Mouse (Mus musculus) liver, adult (tissue): Measurements from ENCODE around the gene Hba-a2.
"Not testable (repeated sequence)": the region's sequence is repeated elsewhere in the genome, so short reads cannot be mapped to it uniquely, and the experiment has no call there.

ENCODE experiments used
- GATA4 ChIP-seq: IDR thresholded peaks from 2 replicates; pipeline ENCODE4 v1.6.1; 2014; ENCODE audit warnings: mild to moderate bottlenecking, low read length; ENCODE audit not compliant: insufficient replicate concordance

The Hba-a2 gene

DNA sequence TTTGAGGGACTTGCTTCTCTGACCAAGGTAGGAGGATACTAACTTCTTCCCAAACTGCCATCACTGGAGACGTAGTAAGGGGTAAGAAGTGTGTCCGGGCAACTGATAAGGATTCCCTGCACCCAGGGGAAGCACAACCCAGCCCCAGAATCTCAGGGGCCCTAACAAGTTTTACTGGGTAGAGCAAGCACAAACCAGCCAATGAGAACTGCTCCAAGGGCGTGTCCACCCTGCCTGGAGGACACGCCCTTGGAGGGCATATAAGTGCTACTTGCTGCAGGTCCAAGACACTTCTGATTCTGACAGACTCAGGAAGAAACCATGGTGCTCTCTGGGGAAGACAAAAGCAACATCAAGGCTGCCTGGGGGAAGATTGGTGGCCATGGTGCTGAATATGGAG, at the start of gene Hba-a2:
Gene Hba-a2 (plus strand): TSS at position 287 of the 400 bp plus-strand sequence.
- not testable (repeated sequence) for TF ChIP-seq GATA4

DNA sequence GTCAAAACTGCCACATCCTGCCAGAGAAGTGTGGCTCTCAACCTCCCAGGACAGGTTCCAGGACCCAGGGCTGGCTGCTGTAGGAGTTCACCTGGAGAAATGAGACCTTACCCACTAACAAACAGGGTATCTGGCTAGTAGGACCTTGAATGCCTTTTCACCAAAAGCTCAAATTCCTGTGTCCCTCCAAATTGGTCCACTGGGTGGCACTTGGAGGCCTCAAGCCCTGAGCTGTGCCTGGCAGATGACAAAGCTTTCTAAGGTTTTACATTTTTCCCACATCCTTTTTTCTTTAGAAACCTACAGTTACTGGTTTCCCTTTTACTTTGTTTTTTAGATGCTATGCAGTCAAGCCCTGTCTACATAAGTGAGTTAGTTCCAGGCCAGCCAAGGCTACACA, 49.2 kb upstream of the Hba-a2 start:
- TF ChIP-seq GATA4, result no peak

- TF ChIP-seq GATA4, result no peak
Measured at GRCm38 (mm10) chr11:32248350-32248749, 47.9 kb upstream of the Hba-a2 start.

- no peak for TF ChIP-seq GATA4
Measured at GRCm38 (mm10) chr11:32250880-32251763, 45.2 kb upstream of the Hba-a2 start.

DNA sequence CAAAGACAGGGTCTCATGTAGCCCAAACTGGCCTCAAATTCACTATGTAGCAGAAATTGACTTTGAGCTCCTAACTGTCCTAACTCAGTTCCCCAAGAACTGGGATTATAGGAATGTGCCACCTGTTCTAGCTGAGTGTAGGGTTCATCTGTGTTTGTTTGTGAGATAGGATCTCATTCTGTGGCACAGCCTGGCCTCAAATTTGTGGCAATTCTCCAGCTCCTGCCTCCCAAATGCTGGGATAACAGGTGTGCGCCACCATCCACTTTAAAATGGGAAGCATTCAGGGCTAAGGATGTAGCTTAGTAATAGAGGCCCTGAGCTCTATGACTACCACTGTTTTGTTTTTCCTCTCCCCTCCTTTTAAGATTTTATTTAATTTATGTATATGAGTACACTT, 43.2 kb upstream of the Hba-a2 start:
- TF ChIP-seq GATA4, result no peak

DNA sequence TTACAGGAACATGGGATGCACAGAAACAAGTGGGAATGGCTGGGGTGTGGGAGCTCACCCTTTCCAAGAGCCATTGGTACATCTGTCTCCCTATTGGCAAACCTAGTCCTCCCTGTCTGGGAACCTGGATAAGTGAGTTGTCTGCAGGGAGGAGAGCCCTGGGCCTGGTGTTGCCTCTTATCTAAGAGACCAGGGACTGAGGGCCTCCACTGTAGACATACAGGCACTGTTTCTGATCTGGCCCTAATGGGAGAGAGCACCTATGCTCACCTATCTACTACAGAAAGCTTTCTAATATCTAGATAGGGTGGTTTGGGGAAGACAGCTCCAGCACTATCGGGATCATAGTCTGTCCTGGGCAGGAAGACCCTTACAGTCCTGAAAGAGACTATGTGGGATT, 40.1 kb upstream of the Hba-a2 start:
- no peak for TF ChIP-seq GATA4

DNA sequence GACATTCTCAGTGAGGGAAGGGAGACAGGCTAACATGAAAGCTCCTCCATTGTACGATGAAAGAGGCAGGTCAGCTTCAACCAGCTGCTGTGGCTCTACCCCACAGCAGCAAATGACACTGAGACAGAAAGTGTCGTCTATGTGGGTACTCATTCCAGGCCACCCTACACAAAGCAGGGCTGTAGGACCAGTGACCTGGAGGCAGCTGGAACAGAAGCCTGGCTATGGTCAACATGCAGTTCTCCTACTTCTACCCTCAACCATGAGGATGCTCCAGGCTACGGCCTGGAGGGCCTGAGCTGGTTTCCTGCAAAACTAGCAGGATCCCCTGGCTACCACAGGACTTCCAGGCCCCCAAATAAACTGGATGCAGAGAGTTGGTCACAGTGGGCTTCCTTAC, 39.7 kb upstream of the Hba-a2 start:
- no peak for TF ChIP-seq GATA4

GRCm38 (mm10) chr11:32262674-32263415, 33.4 kb upstream of the Hba-a2 start:
- no peak for TF ChIP-seq GATA4

- no peak for TF ChIP-seq GATA4
Measured at GRCm38 (mm10) chr11:32265117-32265738, 31.1 kb upstream of the Hba-a2 start.

DNA sequence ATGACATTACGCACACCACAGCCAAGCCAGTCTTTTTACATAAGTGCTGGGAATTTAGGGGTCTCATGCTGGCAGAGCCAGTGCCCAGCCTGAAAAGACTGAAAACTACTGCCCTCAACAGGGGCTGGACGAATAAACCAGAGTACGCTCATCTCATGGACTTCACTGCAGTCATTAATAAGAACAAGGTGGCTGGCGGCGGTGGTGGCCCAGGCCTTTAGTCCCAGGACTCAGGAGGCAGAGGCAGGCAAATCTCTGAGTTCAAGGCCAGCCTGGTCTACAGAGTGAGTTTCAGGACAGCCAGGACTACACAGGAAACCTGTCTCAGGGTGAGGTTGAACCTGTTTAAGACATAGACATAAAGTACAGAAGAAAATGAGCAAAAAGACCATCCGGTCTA, 30.1 kb upstream of the Hba-a2 start:
- TF ChIP-seq GATA4, result no peak

GRCm38 (mm10) chr11:32266776-32267175, 29.5 kb upstream of the Hba-a2 start:
- no peak for TF ChIP-seq GATA4

GRCm38 (mm10) chr11:32267188-32267884, 29.0 kb upstream of the Hba-a2 start, which contains the start of gene Nprl3:
Gene Nprl3 (minus strand): TSS chr11:32267707.
- no peak for TF ChIP-seq GATA4

GRCm38 (mm10) chr11:32267964-32268363, 28.3 kb upstream of the Hba-a2 start:
- no peak for TF ChIP-seq GATA4

DNA sequence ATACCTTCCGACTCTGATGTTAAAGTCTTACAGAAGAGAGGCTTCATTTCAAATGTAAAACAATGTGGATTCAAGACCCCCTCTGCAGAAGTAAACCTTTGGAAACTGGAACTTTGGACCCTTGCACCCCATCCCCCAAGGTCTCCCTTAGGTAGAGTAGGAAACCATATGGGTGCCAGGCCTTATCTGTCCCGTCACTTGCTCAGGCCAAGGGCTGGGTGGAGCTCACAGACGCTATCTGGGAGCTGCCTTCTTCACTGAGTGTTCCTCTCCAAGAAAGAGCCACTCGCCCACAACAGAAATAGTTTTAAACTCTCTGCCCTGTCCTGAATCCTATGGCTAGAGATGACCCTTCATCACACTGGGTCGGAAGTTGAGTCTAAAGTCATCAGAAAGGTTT, 27.3 kb upstream of the Hba-a2 start:
- no peak for TF ChIP-seq GATA4

GRCm38 (mm10) chr11:32271178-32271577, 25.1 kb upstream of the Hba-a2 start:
- no peak for TF ChIP-seq GATA4
